Mouse (Mus musculus) thymus, postnatal 25 days (tissue): ENCODE measurements around the gene Ralgps1.

Experiments
- DNase-seq: peaks from one replicate; pipeline ENCODE4 v3.0.0; 2022

Ralgps1 gene

GRCm38 (mm10) chr2:33207069-33207468, 164.2 kb downstream of the Ralgps1 start:
- DNase-seq, result no peak

- no peak for DNase-seq
Observed at GRCm38 (mm10) chr2:33205939-33206525, 165.3 kb downstream of the Ralgps1 start.

- DNase-seq, result no peak
Observed at GRCm38 (mm10) chr2:33204980-33205379, 166.3 kb downstream of the Ralgps1 start.

GRCm38 (mm10) chr2:33203284-33203683, 168.0 kb downstream of the Ralgps1 start:
- DNase-seq, result no peak

GRCm38 (mm10) chr2:33200368-33201068, 170.8 kb downstream of the Ralgps1 start:
- DNase-seq, result no peak

- no peak for DNase-seq
Observed at GRCm38 (mm10) chr2:33189976-33190375, 181.3 kb downstream of the Ralgps1 start.

GRCm38 (mm10) chr2:33188925-33189670, 182.2 kb downstream of the Ralgps1 start:
- no peak for DNase-seq

GRCm38 (mm10) chr2:33187874-33188273, 183.4 kb downstream of the Ralgps1 start:
- DNase-seq, result no peak

DNA sequence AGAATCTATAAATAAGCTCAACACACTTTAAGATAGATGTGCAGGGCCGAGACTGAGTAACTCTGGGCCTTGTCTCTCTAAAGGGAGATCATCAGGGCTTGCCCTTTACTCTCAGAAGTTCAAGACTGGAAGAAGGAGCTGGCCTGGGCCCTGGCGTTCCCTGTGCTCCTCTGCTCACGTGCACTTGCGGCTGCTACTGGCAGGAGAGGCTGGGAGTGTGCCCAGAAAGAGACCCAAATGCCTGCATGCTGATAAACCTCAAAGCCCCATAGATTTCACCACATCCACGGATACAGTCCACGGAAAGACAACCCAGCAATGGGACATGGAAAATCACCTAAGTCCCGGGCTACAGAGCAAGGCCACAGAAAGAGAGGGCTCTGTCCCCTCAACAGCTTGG, 184.8 kb downstream of the Ralgps1 start:
- DNase-seq, result no peak

GRCm38 (mm10) chr2:33185258-33185657, 186.0 kb downstream of the Ralgps1 start:
- peak; percentile 60 for DNase-seq

DNA sequence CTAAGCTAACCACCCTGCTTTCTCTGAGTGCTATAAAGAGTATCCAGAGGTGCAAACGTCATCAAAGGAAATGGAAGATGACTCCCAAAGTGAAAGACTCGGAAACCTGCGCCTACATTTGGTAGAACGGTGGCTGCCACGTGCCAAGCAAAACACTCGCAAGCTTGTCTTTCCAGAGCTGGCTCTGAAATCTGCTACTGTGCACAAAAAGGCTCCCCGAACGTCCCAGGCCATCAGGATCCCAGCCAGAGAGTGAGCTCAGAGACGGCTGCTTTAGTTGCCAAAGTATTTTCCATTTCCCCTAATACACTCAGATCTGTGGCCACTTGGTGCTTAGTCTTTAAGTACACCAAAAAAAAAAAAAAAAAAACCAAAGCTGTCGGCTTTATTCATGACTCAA, 186.6 kb downstream of the Ralgps1 start:
- no peak for DNase-seq

GRCm38 (mm10) chr2:33183321-33183720, 188.0 kb downstream of the Ralgps1 start:
- no peak for DNase-seq

- no peak for DNase-seq
Observed at GRCm38 (mm10) chr2:33179930-33180630, 191.2 kb downstream of the Ralgps1 start.

DNA sequence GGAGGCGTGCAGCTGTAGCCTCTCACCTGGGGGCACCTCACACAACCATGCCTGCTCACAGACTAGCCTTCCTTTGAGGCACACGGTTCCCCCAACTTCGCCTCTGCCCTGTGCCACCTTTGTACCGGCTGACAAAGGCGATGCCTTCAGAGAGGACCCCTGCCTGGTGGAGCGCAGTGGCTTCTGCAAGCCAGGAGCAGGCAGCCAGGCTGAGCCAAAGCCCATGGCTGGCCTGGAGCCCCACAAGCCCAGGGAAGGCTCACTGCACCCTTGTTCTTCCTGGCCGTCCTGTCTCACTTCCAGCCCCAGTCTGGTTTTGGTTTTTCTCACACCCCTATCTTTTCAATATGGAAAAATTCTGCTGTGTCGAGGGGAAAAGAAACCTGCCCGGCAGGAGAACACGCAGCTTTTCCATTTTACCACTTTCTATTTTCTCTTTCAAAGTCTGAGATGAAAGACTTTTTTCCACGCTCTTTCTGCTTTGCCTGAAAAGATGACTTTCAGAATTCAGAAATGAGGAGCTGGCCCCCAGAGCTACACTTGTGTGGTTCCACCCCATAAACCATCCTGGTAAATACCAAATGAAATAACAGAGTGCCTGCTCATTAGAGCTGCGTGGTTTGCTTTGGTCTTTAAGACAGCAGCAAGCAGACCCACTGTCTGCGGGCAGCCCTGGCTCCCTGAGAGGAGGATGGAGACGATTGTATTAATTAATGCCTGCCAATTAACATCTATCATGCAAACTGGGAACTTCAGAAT, 191.9 kb downstream of the Ralgps1 start:
- no peak for DNase-seq

- DNase-seq, result no peak
Observed at GRCm38 (mm10) chr2:33178243-33178932, 192.9 kb downstream of the Ralgps1 start.

- no peak for DNase-seq
Observed at GRCm38 (mm10) chr2:33177443-33178242, 193.6 kb downstream of the Ralgps1 start.

GRCm38 (mm10) chr2:33176921-33177320, 194.4 kb downstream of the Ralgps1 start:
- DNase-seq, result no peak

DNA sequence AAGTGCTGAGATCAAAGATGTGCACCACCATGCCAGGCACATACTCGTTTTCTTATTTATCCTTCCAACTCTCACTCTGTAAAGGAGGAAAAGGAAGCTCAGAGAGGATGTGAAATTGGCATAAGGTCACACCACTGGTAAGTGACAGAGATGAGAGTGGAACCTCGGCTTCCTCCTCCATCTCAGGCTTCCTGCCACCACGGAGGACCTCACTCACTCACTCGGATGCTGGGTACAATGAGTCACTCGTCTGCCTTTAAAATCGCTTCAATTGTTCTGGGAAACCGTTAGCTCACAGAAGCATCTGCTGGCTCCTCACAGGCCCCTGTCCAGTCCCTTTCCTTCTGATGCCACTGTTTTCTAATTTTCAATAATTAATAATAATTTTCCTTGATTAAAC, 194.8 kb downstream of the Ralgps1 start:
- no peak for DNase-seq

- no peak for DNase-seq
Observed at GRCm38 (mm10) chr2:33173686-33174085, 197.6 kb downstream of the Ralgps1 start.

DNA sequence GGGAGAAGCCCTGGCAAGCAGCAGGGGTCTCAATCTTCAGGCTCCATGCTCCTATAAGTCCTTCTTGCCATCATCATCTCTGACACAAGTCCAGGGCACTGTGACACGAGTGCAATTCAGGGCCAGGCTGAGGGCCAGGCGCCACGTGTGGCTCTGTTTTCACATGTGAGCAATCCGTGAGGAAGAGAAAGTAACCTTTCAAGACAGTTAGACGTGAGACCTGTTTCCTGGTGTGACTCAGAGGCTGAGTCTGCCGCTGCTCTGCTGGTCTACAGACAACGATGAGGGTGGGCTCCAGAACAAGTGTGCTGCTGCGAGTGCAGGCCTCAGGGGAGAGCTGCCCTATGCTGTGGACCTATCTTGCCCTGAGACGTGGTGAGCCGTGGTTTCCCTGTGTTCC, 198.2 kb downstream of the Ralgps1 start:
- no peak for DNase-seq
